Mouse (Mus musculus) liver, postnatal 0 days (tissue): ENCODE measurements around the gene 4933402N22Rik. TPM values are rescaled to one million over a fixed set of nuclear protein-coding genes. Genes with fewer than 3 reads are reported as not detected.
"Not testable (repeated sequence)": the region's sequence is repeated elsewhere in the genome, so short reads cannot be mapped to it uniquely, and the experiment has no call there.

Experiments
- ATAC-seq: fragments of 200-750 bp; cut with Nextera tagmentation; 2 replicates; pipeline ENCODE4 v1.8.0; 2017; ENCODE audit warnings: mild to moderate bottlenecking, moderate library complexity
- DNase-seq: peaks from one replicate; pipeline ENCODE4 v3.0.0-alpha.2; 2016
- H3K27ac ChIP-seq: fragments of 300-500 bp; sonication (generic); 2 replicates; pipeline ENCODE4 v1.5.1; 2014; ENCODE audit warnings: antibody characterized with exemption, moderate library complexity, mild to moderate bottlenecking, low read depth
- H3K27me3 ChIP-seq: fragments of 300-500 bp; sonication (generic); 2 replicates; pipeline ENCODE4 v1.6.1; 2014; ENCODE audit warnings: low read length, control low read depth, mixed read lengths; ENCODE audit not compliant: insufficient read depth
- H3K36me3 ChIP-seq: fragments of 300-500 bp; sonication (generic); replicated peaks from 2 replicates; pipeline ENCODE4 v1.6.1; 2014; ENCODE audit warnings: mild to moderate bottlenecking, control low read depth, low read length, moderate library complexity, mixed read lengths; ENCODE audit not compliant: insufficient read depth
- H3K4me1 ChIP-seq: fragments of 300-500 bp; sonication (generic); 2 replicates; pipeline ENCODE4 v1.6.1; 2014; ENCODE audit warnings: antibody characterized with exemption, mild to moderate bottlenecking, control low read depth; ENCODE audit not compliant: insufficient read depth
- H3K4me2 ChIP-seq: fragments of 300-500 bp; sonication (generic); 2 replicates; pipeline ENCODE4 v1.6.1; 2014; ENCODE audit warnings: low read depth, mild to moderate bottlenecking, low read length, moderate library complexity, mixed read lengths
- H3K4me3 ChIP-seq: fragments of 300-500 bp; sonication (generic); 2 replicates; pipeline ENCODE4 v1.5.1; 2014; ENCODE audit warnings: low read depth, low read length
- H3K9ac ChIP-seq: fragments of 300-500 bp; sonication (generic); replicated peaks from 2 replicates; pipeline ENCODE4 v1.6.1; 2014; ENCODE audit warnings: mild to moderate bottlenecking, moderate library complexity
- H3K9me3 ChIP-seq: fragments of 300-500 bp; sonication (generic); 2 replicates; pipeline ENCODE4 v1.6.1; 2016; ENCODE audit warnings: mild to moderate bottlenecking, control low read depth, low read length, mixed read lengths
- WGBS: fragments of 180-500 bp; shearing (Covaris S2); extraction: QIAGEN DNeasy Blood & Tissue Kit; methylation state at CpG from one replicate; pipeline ENCODE4 v1.1.7; 2014; ENCODE audit not compliant: insufficient replicate concordance; 5-methylcytosine and 5-hydroxymethylcytosine counted together
- polyA plus RNA-seq: library from polyadenylated mRNA; unstranded; fragments of >200 nt; fragmentation: Nextera tagmentation; extraction: Ambion mirVana; gene quantifications from 2 replicates; pipeline ENCODE4 v1.2.1, GENCODE M21; 2015

Gene 4933402N22Rik
- polyA plus RNA-seq: not detected in 2 replicates

DNA sequence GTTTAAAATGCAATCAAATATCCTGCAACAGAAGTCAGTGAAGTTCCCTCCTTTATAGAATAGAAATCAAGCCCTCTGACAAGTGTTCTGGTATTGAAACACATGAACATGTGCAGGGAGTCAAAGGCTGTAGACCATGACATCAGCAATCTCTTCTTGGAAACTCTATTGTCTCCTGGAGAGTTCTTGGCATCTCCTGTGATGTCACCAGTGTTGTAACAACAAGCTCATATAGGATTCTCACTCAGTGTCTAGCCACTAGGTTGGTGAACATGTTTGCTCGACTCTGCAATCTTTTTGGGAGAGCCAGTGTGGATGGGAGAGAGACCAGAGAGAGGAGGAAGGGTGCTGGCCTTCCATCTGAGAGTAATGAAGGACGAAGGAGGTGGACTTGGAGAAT is at the start of gene 4933402N22Rik:
Gene 4933402N22Rik, plus strand, starts transcription at position 301 of the 400 bp plus-strand sequence.
- H3K27ac ChIP-seq, H3K4me1 ChIP-seq: not testable (repeated sequence)
- no CpG with 5 or more reads among the region's 2 CpGs for WGBS

DNA sequence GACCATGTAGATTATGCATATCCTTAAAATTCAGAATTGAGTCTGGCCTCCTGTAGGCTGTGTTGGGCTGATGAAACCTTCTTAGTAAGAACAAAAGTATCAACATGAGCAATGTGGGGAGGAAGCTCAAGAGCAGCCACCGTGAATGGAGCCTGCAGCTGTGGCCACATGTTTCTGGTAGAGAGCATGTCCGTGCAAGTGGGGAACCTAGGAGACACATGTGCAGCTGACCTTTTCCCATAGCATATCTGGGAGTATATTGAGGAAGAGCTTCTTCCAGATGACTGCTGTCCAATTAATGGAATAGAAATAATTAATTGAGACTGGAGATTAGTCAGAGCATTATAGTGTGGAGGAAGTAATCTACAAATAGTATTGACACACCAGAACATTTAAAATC is 5.9 kb downstream of the 4933402N22Rik start:
- not testable (repeated sequence) for H3K9me3 ChIP-seq, H3K4me2 ChIP-seq, H3K4me3 ChIP-seq, H3K36me3 ChIP-seq, DNase-seq, H3K9ac ChIP-seq, H3K4me1 ChIP-seq, H3K27ac ChIP-seq, ATAC-seq, H3K27me3 ChIP-seq
- WGBS: 63% methylated on average over 2 of the region's 2 CpGs

More for the DNA sequence above, at the start of gene 4933402N22Rik:
- not testable (repeated sequence) for H3K9me3 ChIP-seq, H3K27me3 ChIP-seq, H3K9ac ChIP-seq, DNase-seq, H3K4me3 ChIP-seq, ATAC-seq, H3K36me3 ChIP-seq, H3K4me2 ChIP-seq

Other genes starting within 250 kb of the 4933402N22Rik start
- gene Gm8922, start 236.1 kb upstream of the 4933402N22Rik start, polyA plus RNA-seq: not detected in 2 replicates
- not detected in 2 replicates for gene Gm8926, start 147.5 kb upstream of the 4933402N22Rik start, polyA plus RNA-seq
- gene Gm6465, start 72.5 kb upstream of the 4933402N22Rik start, polyA plus RNA-seq: not detected in 2 replicates